Mouse (Mus musculus) lung, postnatal 0 days (tissue): ENCODE results near the gene Gm28048.

ENCODE experiments used
- CTCF ChIP-seq: IDR thresholded peaks from 2 replicates; pipeline ENCODE4 v1.5.1; 2016; ENCODE audit warnings: antibody characterized with exemption, mild to moderate bottlenecking
- EP300 ChIP-seq: IDR thresholded peaks from 2 replicates; pipeline ENCODE4 v1.6.1; 2016; ENCODE audit warnings: antibody characterized with exemption, mild to moderate bottlenecking, control low read depth

GRCm38 (mm10) chr11:22994271-22994670 lies 12.4 kb upstream of the Gm28048 start:
- no peak for TF ChIP-seq CTCF
- TF ChIP-seq EP300: no peak
